12 mouse cellular contexts compared by ENCODE assay signal in genomic region chr3:34656153-34656552, GRCm38 (mm10). TPM values are rescaled to one million over a fixed set of nuclear protein-coding genes. Genes with fewer than 3 reads are reported as not detected.
A peak's percentile ranks its signal among the peaks of the same experiment; 100 is the strongest.
DNase-seq lines count a peak whose midpoint lies in the region; ATAC-seq and TF ChIP-seq lines count a peak whose summit lies in the region.
"Had no signal": no experiment of that assay in that cellular context is flagged by ENCODE, and none has a peak within 500 bp of the region (broad histone marks: within the 10 kb centered on the region; RNA-seq: fewer than 3 reads in every experiment).

No protein-coding gene starts in this region.

- DNase-seq in Muller cell, postnatal 12 days (ENCODE audit: inconsistent ontology term) = peak; percentile 31
- DNase-seq in midbrain, postnatal 0 days (ENCODE audit: low spot score) = no peak
- no peak for DNase-seq in urinary bladder, adult 18-20 months (ENCODE audit: low spot score in 2 of 2)
- no peak for DNase-seq in cerebellum, adult 9-11 months
- DNase-seq in T-cell, adult 2 months (ENCODE audit: low spot score) = no peak
- no peak for DNase-seq in cerebellum, adult 11 months
- DNase-seq: cerebellum, postnatal 10 days; heart, adult 11 months had no signal

- peaks cover 65% of the 10 kb centered on the region for H3K27me3 ChIP-seq in embryonic facial prominence, embryonic 12.5 days
- peaks cover 36% of the 10 kb centered on the region for H3K27me3 ChIP-seq in hindbrain, embryonic 12.5 days
- peaks cover 24% of the 10 kb centered on the region for H3K27me3 ChIP-seq in midbrain, postnatal 0 days (ENCODE audit: insufficient read depth, low read length)

- H3K4me1 ChIP-seq in embryonic facial prominence, embryonic 12.5 days = peaks cover under 1% of the 10 kb centered on the region; the same call in 1 of the 2 replicates
- peaks cover 38% of the 10 kb centered on the region for H3K4me1 ChIP-seq in hindbrain, embryonic 12.5 days
- no peaks in the 10 kb centered on the region for H3K4me1 ChIP-seq in midbrain, postnatal 0 days (ENCODE audit: insufficient read depth, low read length)

- H3K9ac ChIP-seq in embryonic facial prominence, embryonic 12.5 days = no peak overlapping the region
- H3K9ac ChIP-seq in hindbrain, embryonic 12.5 days = peak overlapping the region; percentile 55
- peak overlapping the region; percentile 51 for H3K9ac ChIP-seq in midbrain, postnatal 0 days (replicated peaks; ENCODE audit: low read length, poor library complexity, severe bottlenecking)

- H3K27ac ChIP-seq in embryonic facial prominence, embryonic 12.5 days = no peak overlapping the region
- peak overlapping the region; percentile 62 for H3K27ac ChIP-seq in hindbrain, embryonic 12.5 days
- peak overlapping the region; percentile 48 for H3K27ac ChIP-seq in midbrain, postnatal 0 days (ENCODE audit: low read depth, low read length)

- no peak for ATAC-seq in embryonic facial prominence, embryonic 12.5 days (ENCODE audit: insufficient number of reproducible peaks, insufficient read depth, low FRiP score, low TSS enrichment)
- ATAC-seq in hindbrain, embryonic 12.5 days (ENCODE audit: low FRiP score) = no peak
- no peak for ATAC-seq in midbrain, postnatal 0 days (ENCODE audit: low FRiP score)
- ATAC-seq: inflammation-experienced regulatory T-cells, adult 6 months had no signal

- H3K36me3 ChIP-seq in embryonic facial prominence, embryonic 12.5 days = no peaks in the 10 kb centered on the region
- H3K36me3 ChIP-seq in hindbrain, embryonic 12.5 days = no peaks in the 10 kb centered on the region
- H3K36me3 ChIP-seq in midbrain, postnatal 0 days (ENCODE audit: insufficient read depth, low read length) = no peaks in the 10 kb centered on the region

- H3K4me3 ChIP-seq in embryonic facial prominence, embryonic 12.5 days = peak overlapping the region; percentile 10
- peak overlapping the region; percentile 40 for H3K4me3 ChIP-seq in hindbrain, embryonic 12.5 days
- peak overlapping the region; percentile 39 for H3K4me3 ChIP-seq in midbrain, postnatal 0 days (ENCODE audit: low read depth, low read length)
- H3K4me3 ChIP-seq: myocyte had no signal

- peak overlapping the region; percentile 28 for H3K4me2 ChIP-seq in embryonic facial prominence, embryonic 12.5 days (replicated peaks)
- H3K4me2 ChIP-seq in hindbrain, embryonic 12.5 days (replicated peaks) = peak overlapping the region; percentile 51
- H3K4me2 ChIP-seq in midbrain, postnatal 0 days (ENCODE audit: low read depth, low read length, poor library complexity, severe bottlenecking) = peak overlapping the region; percentile 40

- no peak for TF ChIP-seq CTCF in midbrain, postnatal 0 days (IDR thresholded peaks at IDR 0.05)

- H3K9me3 ChIP-seq in embryonic facial prominence, embryonic 12.5 days = no peaks in the 10 kb centered on the region
- no peaks in the 10 kb centered on the region for H3K9me3 ChIP-seq in hindbrain, embryonic 12.5 days (replicated peaks)
- no peaks in the 10 kb centered on the region for H3K9me3 ChIP-seq in midbrain, postnatal 0 days (ENCODE audit: low read length)

- 8% methylated on average over 3 of the region's 3 CpGs for WGBS in embryonic facial prominence, embryonic 12.5 days
- 3% methylated on average over 3 of the region's 3 CpGs for WGBS in hindbrain, embryonic 12.5 days
- 26% methylated on average over 3 of the region's 3 CpGs for WGBS in midbrain, postnatal 0 days

RNA-seq across cellular contexts. Expression of gene Sox2, which starts 5.9 kb away (rescaled TPM):
- polyA plus RNA-seq in embryonic facial prominence, embryonic 12.5 days (2016; fragmentation: Nextera tagmentation; extraction: Ambion mirVana) = 11.4 and 13.5 TPM in 2 replicates
- 37.3 and 39.5 TPM in 2 replicates for polyA plus RNA-seq in hindbrain, embryonic 12.5 days (2016; fragmentation: Nextera tagmentation; extraction: Ambion mirVana)
- total RNA-seq in midbrain, postnatal 0 days (2014; rRNA removed) = 77.8 and 79.1 TPM in 2 replicates
- polyA plus RNA-seq in midbrain, postnatal 0 days (2015; fragmentation: Nextera tagmentation; extraction: Ambion mirVana) = 21.6 and 29.7 TPM in 2 replicates
- polyA plus RNA-seq: inflammation-experienced regulatory T-cells, adult 6 months; myocyte had no signal
